Mouse (Mus musculus): Measurements from ENCODE around the gene D630023F18Rik. TPM values are rescaled to one million over a fixed set of nuclear protein-coding genes. Genes with fewer than 3 reads are reported as not detected.
A peak's percentile ranks its signal among the peaks of the same experiment; 100 is the strongest.

D630023F18Rik gene
- polyA plus RNA-seq, 1 experiment: not detected

DNA sequence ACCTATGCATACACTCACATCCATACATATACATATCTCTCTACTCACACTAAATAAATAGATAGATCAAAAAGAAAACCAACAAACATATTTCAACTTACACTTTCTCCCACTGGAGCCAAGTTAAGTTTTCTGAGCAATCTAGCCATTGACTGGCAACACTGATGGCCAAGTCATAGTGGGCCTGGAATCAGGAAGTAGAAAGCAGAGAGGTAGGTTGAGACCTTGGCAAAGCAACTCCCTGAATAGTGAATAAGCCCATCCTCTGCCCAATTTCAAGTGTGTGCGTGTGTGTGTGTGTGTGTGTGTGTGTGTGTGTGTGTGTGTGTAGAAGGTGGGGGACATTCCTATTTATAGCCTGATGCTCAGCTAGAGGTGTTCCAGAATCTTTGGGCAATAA, 3.6 kb downstream of the D630023F18Rik start, which contains the start of gene Gm28845:
TSS of gene Gm28845 (minus strand) at position 121 of the 400 bp plus-strand sequence.
- WGBS: 71% methylated on average over 1 of the region's 1 CpGs
- Histone ChIP-seq H3K4me3 (replicated peaks; ENCODE audit: control insufficient read depth, low read depth, low read length) (no peak within 1 kb of the TSS), H3K4me1 (ENCODE audit: control insufficient read depth, insufficient read depth, low read length) (peaks cover 3% of the 10 kb centered on the region; the same call in 1 of the 2 replicates), H3K27ac (ENCODE audit: control insufficient read depth, insufficient read depth, low read depth, low read length, poor library complexity) (no peak within 1 kb of the TSS)
- no peak for TF ChIP-seq CTCF (IDR thresholded peaks at IDR 0.05; ENCODE audit: control insufficient read depth, insufficient read depth, low read length)
- TF ChIP-seq POLR2A (IDR thresholded peaks at IDR 0.05; ENCODE audit: borderline replicate concordance, control insufficient read depth, low read depth, low read length): no peak

DNA sequence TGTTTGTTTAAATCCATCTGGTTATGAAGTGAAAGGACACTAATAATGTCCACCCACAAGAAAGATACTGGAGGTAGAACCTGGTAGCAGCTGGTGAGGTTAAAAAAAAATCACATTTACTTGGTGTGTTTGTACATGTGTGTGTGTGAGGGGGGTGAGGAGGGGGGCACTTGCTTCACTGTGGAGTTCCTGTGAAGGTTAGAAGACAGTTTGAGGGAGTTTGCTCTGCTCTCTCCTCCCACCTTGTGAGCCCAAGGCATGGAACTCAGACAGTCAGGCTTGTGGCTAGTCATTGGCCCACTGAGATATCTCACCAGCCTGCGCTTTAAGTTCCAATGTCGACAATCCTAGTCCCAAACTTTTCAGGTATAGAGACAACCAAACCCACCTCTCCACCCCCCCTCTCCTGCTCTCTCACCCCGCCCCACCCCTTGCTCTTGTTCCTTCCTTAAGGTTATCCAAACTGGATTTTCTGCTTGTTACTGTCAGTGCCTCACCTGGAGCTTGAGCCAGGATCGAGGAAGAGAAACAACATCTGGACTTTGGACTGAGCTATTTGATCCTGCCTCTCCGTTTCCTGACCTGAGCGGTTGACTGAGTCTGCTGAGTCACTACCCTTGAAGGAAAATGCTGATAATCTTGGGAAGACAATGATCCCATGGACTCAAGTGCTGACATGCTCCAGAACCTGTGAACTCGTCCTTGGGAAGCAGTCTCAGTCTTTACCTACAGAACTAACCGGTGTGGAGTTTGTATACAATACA, 4.7 kb downstream of the D630023F18Rik start:
- Histone ChIP-seq H3K4me1 (ENCODE audit: control insufficient read depth, insufficient read depth, low read length) (peaks cover 6% of the 10 kb centered on the region; the same call in 1 of the 2 replicates), H3K4me3 (replicated peaks; ENCODE audit: control insufficient read depth, low read depth, low read length) (no peak overlapping the region), H3K27ac (ENCODE audit: control insufficient read depth, insufficient read depth, low read depth, low read length, poor library complexity) (no peak overlapping the region)
- TF ChIP-seq POLR2A (IDR thresholded peaks at IDR 0.05; ENCODE audit: borderline replicate concordance, control insufficient read depth, low read depth, low read length): no peak
- WGBS: 78% methylated on average over 8 of the region's 8 CpGs

DNA sequence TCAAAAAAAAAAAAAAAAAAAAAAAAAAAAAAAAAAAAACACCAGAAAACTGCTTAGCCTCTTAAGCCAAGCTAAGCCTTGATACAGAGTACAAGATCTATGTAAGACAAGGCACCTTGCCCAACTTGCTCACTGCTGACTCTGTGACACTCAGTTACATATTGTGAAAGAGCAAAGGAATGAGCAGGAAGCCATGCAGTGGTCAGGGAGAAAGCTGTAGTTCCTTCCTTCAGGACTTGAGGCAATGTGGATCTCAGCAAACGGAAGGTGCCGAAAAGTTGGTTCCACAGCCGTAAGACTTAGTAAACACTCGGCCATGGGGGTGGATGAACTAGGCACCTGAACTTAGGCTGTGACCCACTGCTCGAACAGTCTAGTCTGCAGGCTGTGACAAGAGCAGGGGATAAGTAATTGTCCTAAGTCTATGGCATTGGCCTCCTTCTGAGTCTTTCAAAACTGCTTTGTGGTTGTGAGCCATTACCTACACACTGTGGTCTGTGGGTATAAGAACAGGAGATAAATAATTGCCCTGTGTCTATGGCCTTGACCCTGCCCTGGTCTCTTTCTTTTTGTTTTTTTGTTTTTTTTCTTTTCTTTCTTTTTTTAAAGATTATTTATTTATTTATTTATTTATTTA, 9.4 kb downstream of the D630023F18Rik start:
- peak overlapping the region; percentile 20 for H3K4me3 ChIP-seq (replicated peaks; ENCODE audit: control insufficient read depth, low read depth, low read length)
- 42% methylated on average over 5 of the region's 5 CpGs for WGBS
- TF ChIP-seq CTCF (IDR thresholded peaks at IDR 0.05; ENCODE audit: control insufficient read depth, insufficient read depth, low read length) (no peak), POLR2A (IDR thresholded peaks at IDR 0.05; ENCODE audit: borderline replicate concordance, control insufficient read depth, low read depth, low read length) (no peak)
- H3K27ac ChIP-seq (ENCODE audit: control insufficient read depth, insufficient read depth, low read depth, low read length, poor library complexity): peak overlapping the region; percentile 90
- peaks cover 6% of the 10 kb centered on the region; the same call in 1 of the 2 replicates for H3K4me1 ChIP-seq (ENCODE audit: control insufficient read depth, insufficient read depth, low read length)

DNA sequence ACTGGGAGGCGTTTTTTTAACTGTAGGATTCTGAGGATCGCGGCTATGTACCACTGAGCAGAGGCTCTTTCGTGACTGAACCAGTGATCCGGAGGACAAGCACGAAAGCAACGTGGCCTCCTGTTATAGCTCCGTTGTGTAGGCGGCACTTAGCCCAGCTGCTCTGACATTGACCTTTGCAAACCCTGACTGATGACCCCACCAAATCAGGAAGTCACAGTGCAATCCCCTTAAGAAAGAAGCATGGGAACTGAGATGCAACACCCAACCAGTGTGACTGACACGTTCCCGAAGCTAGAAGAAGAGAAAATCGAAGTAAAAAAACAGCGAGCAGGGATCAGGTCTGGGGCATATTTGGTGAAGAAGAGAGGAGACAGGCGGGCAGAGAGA, 10.2 kb downstream of the D630023F18Rik start:
- H3K4me1 ChIP-seq (ENCODE audit: control insufficient read depth, insufficient read depth, low read length): peaks cover 6% of the 10 kb centered on the region; the same call in 1 of the 2 replicates
- peak overlapping the region; percentile 41 for H3K4me3 ChIP-seq (replicated peaks; ENCODE audit: control insufficient read depth, low read depth, low read length)
- TF ChIP-seq CTCF (IDR thresholded peaks at IDR 0.05; ENCODE audit: control insufficient read depth, insufficient read depth, low read length) (no peak), POLR2A (IDR thresholded peaks at IDR 0.05; ENCODE audit: borderline replicate concordance, control insufficient read depth, low read depth, low read length) (no peak)
- WGBS: 34% methylated on average over 14 of the region's 14 CpGs
- peak overlapping the region; percentile 92 for H3K27ac ChIP-seq (ENCODE audit: control insufficient read depth, insufficient read depth, low read depth, low read length, poor library complexity)

DNA sequence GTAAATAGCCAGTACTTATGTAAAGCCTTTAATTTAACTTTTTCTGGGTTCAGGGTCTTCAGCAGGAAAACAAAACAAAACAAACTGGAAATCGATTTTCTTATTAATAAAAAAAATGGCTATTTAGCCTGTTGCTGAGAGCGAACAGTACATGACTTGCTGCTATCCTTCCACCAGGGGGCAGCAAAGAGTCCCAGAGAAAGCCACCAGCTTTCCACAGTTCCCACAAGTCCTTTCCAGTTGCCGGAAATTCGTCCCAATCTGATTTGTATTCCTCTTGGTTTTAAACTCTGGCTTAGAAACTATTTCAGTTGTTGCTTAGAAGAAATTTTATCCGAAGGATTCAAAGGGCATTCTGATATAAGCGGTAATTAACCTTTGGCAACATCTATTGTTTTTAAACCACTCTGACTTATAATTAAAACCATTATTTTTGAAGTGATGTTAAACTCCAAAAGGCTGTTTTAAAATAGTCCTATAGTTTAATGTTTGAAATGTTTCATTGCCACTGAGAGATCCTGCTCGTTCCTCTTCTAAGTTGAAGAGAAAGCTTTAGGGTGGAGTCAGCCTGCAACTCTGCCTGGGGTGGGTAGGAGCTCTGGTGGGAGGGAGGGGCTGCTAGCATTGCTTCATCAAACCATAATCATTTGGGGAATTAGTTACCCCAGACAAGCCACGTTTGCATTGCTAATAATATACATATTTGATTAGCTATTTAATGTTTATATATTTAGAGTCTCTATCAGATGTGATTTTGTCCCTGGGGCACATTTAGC, 10.8 kb downstream of the D630023F18Rik start:
- Histone ChIP-seq H3K4me3 (replicated peaks; ENCODE audit: control insufficient read depth, low read depth, low read length) (no peak overlapping the region), H3K27ac (ENCODE audit: control insufficient read depth, insufficient read depth, low read depth, low read length, poor library complexity) (peak overlapping the region; percentile 92), H3K4me1 (ENCODE audit: control insufficient read depth, insufficient read depth, low read length) (peaks cover 6% of the 10 kb centered on the region; the same call in 1 of the 2 replicates)
- TF ChIP-seq POLR2A (IDR thresholded peaks at IDR 0.05; ENCODE audit: borderline replicate concordance, control insufficient read depth, low read depth, low read length) (no peak), CTCF (IDR thresholded peaks at IDR 0.05; ENCODE audit: control insufficient read depth, insufficient read depth, low read length) (peak; percentile 73)
- WGBS: 15% methylated on average over 8 of the region's 8 CpGs

DNA sequence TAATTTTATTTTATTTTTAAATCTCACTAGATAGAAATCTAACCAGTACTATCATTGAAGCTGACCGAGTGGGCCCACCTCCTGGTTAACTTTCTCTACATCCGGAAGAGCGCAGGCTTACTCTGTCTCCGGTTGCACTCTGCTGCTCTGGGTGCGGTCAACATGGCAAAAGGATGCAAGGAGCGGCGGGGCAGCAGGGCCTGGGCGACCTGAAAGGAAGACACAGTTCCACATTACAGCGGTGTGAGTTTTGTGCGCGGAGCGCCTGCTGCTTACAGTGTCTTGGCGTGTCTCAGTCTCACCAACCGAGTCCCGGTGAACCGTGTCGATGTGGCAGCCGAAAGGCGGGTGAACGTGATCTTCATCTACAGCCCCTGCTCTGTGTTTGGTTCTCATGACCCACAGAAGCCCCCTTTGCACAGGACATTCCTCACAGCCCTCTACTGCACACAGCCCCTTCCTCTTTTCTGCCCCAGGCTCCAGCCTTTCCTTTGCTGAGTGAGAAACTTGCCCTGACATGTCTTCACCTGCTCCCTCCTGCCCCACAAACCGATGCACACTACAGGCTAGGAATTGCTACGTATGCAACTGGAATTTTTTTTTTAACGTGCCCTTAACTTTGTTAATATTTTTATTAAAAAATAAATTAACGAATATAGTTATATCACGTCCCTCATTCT, 13.1 kb downstream of the D630023F18Rik start:
- 74% methylated on average over 25 of the region's 25 CpGs for WGBS
- H3K4me3 ChIP-seq (replicated peaks; ENCODE audit: control insufficient read depth, low read depth, low read length): no peak overlapping the region

DNA sequence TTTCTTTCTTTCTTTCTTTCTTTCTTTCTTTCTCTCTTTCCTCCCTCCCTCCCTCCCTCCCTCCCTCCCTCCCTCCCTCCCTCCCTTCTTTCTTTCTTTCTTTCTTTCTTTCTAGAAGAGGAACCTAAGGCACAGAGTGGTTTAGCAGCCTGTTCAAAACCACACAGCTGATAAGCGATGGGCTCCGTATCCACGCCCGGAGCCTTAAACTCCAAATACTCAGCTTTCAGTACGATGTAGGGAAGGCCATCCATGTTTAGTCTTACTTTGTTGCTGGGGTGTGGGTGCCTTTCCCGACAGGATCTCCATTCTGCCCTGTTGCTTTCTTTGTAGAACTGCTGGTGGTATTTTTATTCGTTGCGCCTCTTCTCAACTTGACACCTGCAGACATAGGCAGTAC, 13.8 kb downstream of the D630023F18Rik start:
- Histone ChIP-seq H3K27ac (ENCODE audit: control insufficient read depth, insufficient read depth, low read depth, low read length, poor library complexity) (no peak overlapping the region), H3K4me3 (replicated peaks; ENCODE audit: control insufficient read depth, low read depth, low read length) (no peak overlapping the region)
- WGBS: 72% methylated on average over 8 of the region's 8 CpGs

More for the DNA sequence above, 13.1 kb downstream of the D630023F18Rik start:
- TF ChIP-seq CTCF (IDR thresholded peaks at IDR 0.05; ENCODE audit: control insufficient read depth, insufficient read depth, low read length): no peak
- no peak for TF ChIP-seq POLR2A (IDR thresholded peaks at IDR 0.05; ENCODE audit: borderline replicate concordance, control insufficient read depth, low read depth, low read length)
- Histone ChIP-seq H3K27ac (ENCODE audit: control insufficient read depth, insufficient read depth, low read depth, low read length, poor library complexity) (no peak overlapping the region), H3K4me1 (ENCODE audit: control insufficient read depth, insufficient read depth, low read length) (peaks cover 4% of the 10 kb centered on the region; the same call in 1 of the 2 replicates)

More for the DNA sequence above, 13.8 kb downstream of the D630023F18Rik start:
- no peak for TF ChIP-seq POLR2A (IDR thresholded peaks at IDR 0.05; ENCODE audit: borderline replicate concordance, control insufficient read depth, low read depth, low read length)
- TF ChIP-seq CTCF (IDR thresholded peaks at IDR 0.05; ENCODE audit: control insufficient read depth, insufficient read depth, low read length): no peak
- peaks cover 3% of the 10 kb centered on the region; the same call in 1 of the 2 replicates for H3K4me1 ChIP-seq (ENCODE audit: control insufficient read depth, insufficient read depth, low read length)

Measured in bone marrow, adult 2 months (tissue).